5 mouse cellular contexts compared by ENCODE assay signal in genomic region chr10:89553855-89554254, GRCm38 (mm10).
DNase-seq lines count a peak whose midpoint lies in the region; ATAC-seq lines count a peak whose summit lies in the region.

No protein-coding gene starts in this region.

- ATAC-seq in frontal cortex, adult (ENCODE audit: low TSS enrichment): peak; percentile 97

- peak; percentile 37 for DNase-seq in brain, adult 2 months (ENCODE audit: low read depth, low spot score)
- DNase-seq in frontal cortex, postnatal 36 days (ENCODE audit: low spot score in 2 of 2): peak; percentile 19
- peak; percentile 43 for DNase-seq in heart, adult 11 months
- DNase-seq in right cerebral cortex, adult 18-20 months: peak; percentile 5

Comparison
In these comparisons a context has a peak if more than half of its experiments do, and no peak if none do; other contexts are left out.
1. Peak in every context shown above with its lines: DNase-seq and ATAC-seq.